Mouse (Mus musculus) 416B (cell line): Measurements from ENCODE around the gene Drg1.

Source experiments
- DNase-seq: peaks from one replicate; pipeline ENCODE4 v3.0.0; 2011; ENCODE audit warnings: low read depth

Drg1 gene

GRCm38 (mm10) chr11:3289803-3290639 lies 23.8 kb upstream of the Drg1 start:
- peak; percentile 86 for DNase-seq

- peak; percentile 95 for DNase-seq
Observed at GRCm38 (mm10) chr11:3289302-3289802, 23.1 kb upstream of the Drg1 start.

- peak; percentile 78 for DNase-seq
Observed at GRCm38 (mm10) chr11:3288521-3289301, 22.5 kb upstream of the Drg1 start, which contains the start of gene Patz1. Patz1 (plus strand) TSS chr11:3288874.

GRCm38 (mm10) chr11:3287921-3288320 lies 21.7 kb upstream of the Drg1 start:
- DNase-seq = peak; percentile 46

- no peak for DNase-seq
Observed at GRCm38 (mm10) chr11:3287131-3287530, 20.9 kb upstream of the Drg1 start.

- no peak for DNase-seq
Observed at GRCm38 (mm10) chr11:3285940-3286339, 19.7 kb upstream of the Drg1 start.

GRCm38 (mm10) chr11:3283645-3284044 lies 17.4 kb upstream of the Drg1 start:
- no peak for DNase-seq

- DNase-seq = peak; percentile 48
Observed at GRCm38 (mm10) chr11:3282887-3283286, 16.7 kb upstream of the Drg1 start.

- DNase-seq = peak; percentile 82
Observed at GRCm38 (mm10) chr11:3279729-3280128, 13.5 kb upstream of the Drg1 start.

GRCm38 (mm10) chr11:3278351-3278750 lies 12.1 kb upstream of the Drg1 start:
- DNase-seq = no peak

- DNase-seq = no peak
Observed at GRCm38 (mm10) chr11:3269241-3269640, 3.0 kb upstream of the Drg1 start.

- peak; percentile 58 for DNase-seq
Observed at GRCm38 (mm10) chr11:3267133-3267532, 918 bp upstream of the Drg1 start.

- DNase-seq = peak; percentile 83
Observed at GRCm38 (mm10) chr11:3265291-3266078, 730 bp downstream of the Drg1 start.

GRCm38 (mm10) chr11:3259537-3259936 lies 6.7 kb downstream of the Drg1 start:
- DNase-seq = no peak

GRCm38 (mm10) chr11:3247387-3247786 lies 18.8 kb downstream of the Drg1 start:
- peak; percentile 71 for DNase-seq

GRCm38 (mm10) chr11:3243771-3244170 lies 22.4 kb downstream of the Drg1 start:
- DNase-seq = no peak

GRCm38 (mm10) chr11:3242395-3242794 lies 23.8 kb downstream of the Drg1 start:
- no peak for DNase-seq

GRCm38 (mm10) chr11:3235277-3235676 lies 30.9 kb downstream of the Drg1 start:
- peak; percentile 32 for DNase-seq

GRCm38 (mm10) chr11:3233704-3234103 lies 32.5 kb downstream of the Drg1 start:
- DNase-seq = no peak

- peak; percentile 57 for DNase-seq
Observed at GRCm38 (mm10) chr11:3232248-3232647, 34.0 kb downstream of the Drg1 start.

- no peak for DNase-seq
Observed at GRCm38 (mm10) chr11:3227113-3227512, 39.1 kb downstream of the Drg1 start.

GRCm38 (mm10) chr11:3223105-3223504 lies 43.1 kb downstream of the Drg1 start:
- no peak for DNase-seq
